Mouse (Mus musculus) lung, embryonic 16.5 days (tissue): ENCODE measurements around the gene Cacng2. TPM values are rescaled to one million over a fixed set of nuclear protein-coding genes. Genes with fewer than 3 reads are reported as not detected.

ENCODE experiments used
- ATAC-seq: fragments of 200-750 bp; cut with Nextera tagmentation; 2 replicates; pipeline ENCODE4 v1.8.0; 2017; ENCODE audit warnings: low read depth, mild to moderate bottlenecking, moderate library complexity
- H3K27ac ChIP-seq: fragments of 300-500 bp; sonication (generic); 2 replicates; pipeline ENCODE4 v1.5.1; 2014; ENCODE audit warnings: mild to moderate bottlenecking, control low read depth, low read length
- H3K27me3 ChIP-seq: fragments of 300-500 bp; sonication (generic); 2 replicates; pipeline ENCODE4 v1.6.1; 2014; ENCODE audit warnings: low read depth, low read length, mixed read lengths; ENCODE audit not compliant: control insufficient read depth, insufficient read depth
- H3K36me3 ChIP-seq: fragments of 300-500 bp; sonication (generic); 2 replicates; pipeline ENCODE4 v1.6.1; 2014; ENCODE audit warnings: low read length; ENCODE audit not compliant: control insufficient read depth, insufficient read depth
- H3K4me1 ChIP-seq: fragments of 300-500 bp; sonication (generic); replicated peaks from 2 replicates; pipeline ENCODE4 v1.6.1; 2014; ENCODE audit warnings: low read length, mixed read lengths; ENCODE audit not compliant: control insufficient read depth, insufficient read depth
- H3K4me2 ChIP-seq: fragments of 300-500 bp; sonication (generic); 2 replicates; pipeline ENCODE4 v1.6.1; 2014; ENCODE audit warnings: low read depth, low read length, control low read depth
- H3K4me3 ChIP-seq: fragments of 300-500 bp; sonication (generic); 2 replicates; pipeline ENCODE4 v1.5.1; 2014; ENCODE audit warnings: mild to moderate bottlenecking, low read length, control low read depth
- H3K9ac ChIP-seq: fragments of 300-500 bp; sonication (generic); 2 replicates; pipeline ENCODE4 v1.6.1; 2014; ENCODE audit warnings: low read length, control low read depth
- H3K9me3 ChIP-seq: fragments of 300-500 bp; sonication (generic); 2 replicates; pipeline ENCODE4 v1.6.1; 2016; ENCODE audit warnings: low read length; ENCODE audit not compliant: control insufficient read depth
- WGBS: fragments of 180-500 bp; shearing (Covaris S2); extraction: QIAGEN DNeasy Blood & Tissue Kit; methylation state at CpG from one replicate; pipeline ENCODE4 v1.1.7; 2014; 5-methylcytosine and 5-hydroxymethylcytosine counted together
- polyA plus RNA-seq: library from polyadenylated mRNA; unstranded; fragments of >200 nt; fragmentation: Nextera tagmentation; extraction: Ambion mirVana; gene quantifications from 2 replicates; pipeline ENCODE4 v1.2.1, GENCODE M21; 2015

Gene Cacng2
- 0.05 TPM in 1 of 2 replicates, not detected in the other for polyA plus RNA-seq

DNA sequence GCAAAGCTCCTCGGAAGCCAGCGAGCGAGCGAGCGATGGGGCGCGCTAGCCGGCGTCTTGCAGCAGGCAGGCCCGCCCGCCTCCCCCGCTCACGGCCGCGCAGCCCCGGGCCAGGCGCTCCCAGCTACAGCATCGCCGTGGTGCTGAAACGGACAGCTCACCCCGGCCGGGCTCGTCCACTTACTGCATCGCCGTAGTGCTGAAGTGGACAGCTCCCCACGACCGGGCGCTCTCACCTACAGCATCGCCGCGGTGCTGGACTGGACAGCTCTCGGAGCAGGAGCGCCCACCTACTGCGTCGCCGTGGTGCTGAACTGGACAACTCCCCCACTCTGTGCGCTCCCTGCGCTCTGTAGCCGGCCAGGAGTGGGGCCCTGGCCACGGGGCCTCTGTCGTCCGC lies at the start of gene Cacng2:
Cacng2 (minus strand) TSS at position 325 of the 400 bp plus-strand sequence.
- Histone ChIP-seq H3K27me3 (peaks cover 13% of the 10 kb centered on the region), H3K4me1 (0 out of 2 replicates have a peak, but pooled peaks cover 3% of the 10 kb centered on the region), H3K27ac (no peak within 1 kb of the TSS), H3K36me3 (no peaks in the 10 kb centered on the region), H3K4me3 (no peak within 1 kb of the TSS), H3K9ac (no peak within 1 kb of the TSS), H3K9me3 (no peaks in the 10 kb centered on the region), H3K4me2 (peak within 1 kb of the TSS; percentile 46)
- peak; percentile 99 for ATAC-seq
- whole genome bisulfite sequencing, result 0% methylated on average over 29 of the region's 42 CpGs

DNA sequence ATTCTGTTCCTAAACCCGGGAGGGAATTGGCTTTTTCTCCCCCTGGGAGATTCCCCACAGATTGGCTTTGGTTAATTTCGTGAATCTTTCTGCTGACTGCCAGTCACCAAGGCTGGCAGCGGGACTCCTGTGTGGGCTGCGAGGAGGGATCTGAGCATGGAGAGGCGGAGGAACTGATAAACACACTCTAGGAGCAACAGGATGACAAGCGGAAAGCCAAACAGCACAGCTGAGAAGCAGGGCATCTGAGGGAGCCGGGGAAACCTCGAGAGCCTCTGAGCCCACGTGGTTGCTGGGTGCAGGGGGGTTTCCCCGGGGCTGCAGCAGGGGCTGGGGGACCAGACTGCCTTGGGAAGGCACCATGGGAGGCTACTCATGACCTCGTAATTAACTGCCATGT lies 49.7 kb upstream of the Cacng2 start:
- Histone ChIP-seq H3K4me1 (peaks cover 7% of the 10 kb centered on the region), H3K9me3 (no peaks in the 10 kb centered on the region), H3K27me3 (no peaks in the 10 kb centered on the region), H3K4me3 (no peak overlapping the region), H3K36me3 (no peaks in the 10 kb centered on the region), H3K9ac (no peak overlapping the region), H3K4me2 (no peak overlapping the region), H3K27ac (no peak overlapping the region)
- ATAC-seq, result no peak
- 73% methylated on average over 11 of the region's 11 CpGs for WGBS

DNA sequence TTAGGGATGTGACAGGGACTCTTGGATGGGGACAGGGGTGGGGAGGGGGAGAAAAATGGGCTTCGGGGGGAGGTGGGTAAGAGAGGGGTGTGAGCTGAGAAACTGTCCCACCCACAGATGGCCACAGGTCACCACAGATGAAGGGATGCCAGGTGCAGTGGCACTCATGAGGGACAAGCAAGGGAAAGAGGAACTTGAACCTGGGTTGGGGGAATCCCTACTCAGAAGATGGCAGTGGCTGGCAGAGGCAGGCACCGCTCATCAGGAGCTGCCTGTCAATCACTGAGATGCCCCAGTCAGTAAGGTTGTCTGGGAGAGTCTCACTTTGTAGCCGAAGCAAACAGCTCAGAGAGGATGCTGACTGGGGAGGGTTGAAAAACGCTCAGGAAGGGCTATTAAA lies 45.5 kb upstream of the Cacng2 start:
- no peak overlapping the region for H3K27ac ChIP-seq
- peaks cover 4% of the 10 kb centered on the region; the same call in 1 of the 2 replicates for H3K36me3 ChIP-seq
- ATAC-seq, result no peak
- H3K27me3 ChIP-seq, result no peaks in the 10 kb centered on the region
- no peaks in the 10 kb centered on the region for H3K9me3 ChIP-seq
- H3K4me2 ChIP-seq, result no peak overlapping the region
- 74% methylated on average over 4 of the region's 4 CpGs for WGBS
- H3K4me1 ChIP-seq, result no peaks in the 10 kb centered on the region
- no peak overlapping the region for H3K4me3 ChIP-seq
- H3K9ac ChIP-seq, result no peak overlapping the region

DNA sequence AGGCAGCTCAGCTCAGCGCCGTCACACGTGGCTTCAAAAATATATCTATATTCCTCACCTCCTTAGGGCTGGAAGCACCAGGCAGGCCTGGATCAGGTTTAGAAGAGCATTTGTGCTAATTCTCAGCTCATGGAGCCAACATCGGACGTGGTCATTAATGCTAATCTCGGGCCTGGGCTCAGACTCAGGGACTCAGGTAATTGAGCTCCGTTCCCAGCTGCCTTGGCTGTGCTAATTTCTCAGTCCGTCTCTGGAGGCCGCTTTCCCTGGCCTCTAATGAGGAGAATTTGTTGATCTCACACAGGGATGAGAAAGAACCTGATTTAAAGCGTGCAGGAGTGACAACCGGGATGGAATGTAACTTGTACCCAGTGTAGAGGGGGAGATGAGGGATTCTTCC lies 44.6 kb upstream of the Cacng2 start:
- H3K9me3 ChIP-seq, result no peaks in the 10 kb centered on the region
- ATAC-seq, result no peak
- 86% methylated on average over 11 of the region's 11 CpGs for WGBS
- peaks cover 4% of the 10 kb centered on the region; the same call in 1 of the 2 replicates for H3K36me3 ChIP-seq
- no peaks in the 10 kb centered on the region for H3K27me3 ChIP-seq
- no peak overlapping the region for H3K4me2 ChIP-seq
- H3K4me1 ChIP-seq, result no peaks in the 10 kb centered on the region
- H3K9ac ChIP-seq, result no peak overlapping the region
- no peak overlapping the region for H3K27ac ChIP-seq
- no peak overlapping the region for H3K4me3 ChIP-seq

DNA sequence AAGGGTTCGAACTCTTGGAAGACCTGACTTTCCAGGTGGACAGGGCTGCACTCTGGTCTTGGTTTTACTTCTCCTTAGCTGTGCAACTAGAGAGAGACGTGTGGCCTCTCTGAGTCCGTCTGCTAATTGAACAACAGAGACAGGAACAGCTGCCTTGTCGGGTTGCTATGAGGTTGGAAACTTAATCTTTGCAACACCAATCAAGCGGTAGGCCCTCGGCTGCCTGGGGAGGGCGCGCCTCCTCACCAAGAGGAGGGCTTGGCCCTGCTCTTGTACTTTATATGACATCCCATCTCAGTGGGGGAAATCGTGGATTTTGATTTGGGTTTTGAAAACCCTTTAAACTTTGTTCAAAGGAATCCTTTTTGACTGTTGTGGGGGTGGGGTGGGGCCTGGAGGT lies 42.1 kb upstream of the Cacng2 start:
- Histone ChIP-seq H3K4me2 (no peak overlapping the region), H3K27me3 (no peaks in the 10 kb centered on the region), H3K36me3 (peaks cover 4% of the 10 kb centered on the region; the same call in 1 of the 2 replicates), H3K4me1 (no peaks in the 10 kb centered on the region), H3K9ac (no peak overlapping the region), H3K27ac (no peak overlapping the region), H3K4me3 (no peak overlapping the region), H3K9me3 (no peaks in the 10 kb centered on the region)
- WGBS, result 75% methylated on average over 9 of the region's 9 CpGs
- no peak for ATAC-seq

DNA sequence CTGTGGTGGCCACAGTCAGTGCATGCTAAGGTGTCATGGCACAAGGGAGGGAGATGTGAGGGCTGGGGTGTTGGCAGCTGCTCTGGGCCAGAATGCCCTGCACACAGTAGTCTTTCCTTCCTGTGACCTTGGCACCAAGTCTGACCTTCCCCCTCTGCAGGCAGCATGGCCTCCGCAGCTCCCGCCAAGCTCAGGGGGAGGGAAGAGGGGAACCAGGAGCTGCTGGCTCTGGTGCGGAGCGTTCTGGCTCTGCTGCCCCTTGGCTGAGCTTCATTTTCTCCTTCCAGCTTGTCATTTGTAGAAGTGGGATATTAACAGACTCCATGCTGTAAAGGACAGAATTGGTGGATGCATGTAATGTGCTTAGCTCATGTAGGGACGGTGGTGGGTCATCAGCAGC lies 38.5 kb upstream of the Cacng2 start:
- Histone ChIP-seq H3K4me3 (no peak overlapping the region), H3K27ac (no peak overlapping the region), H3K36me3 (no peaks in the 10 kb centered on the region), H3K9me3 (no peaks in the 10 kb centered on the region), H3K4me2 (no peak overlapping the region), H3K9ac (no peak overlapping the region), H3K27me3 (no peaks in the 10 kb centered on the region), H3K4me1 (no peaks in the 10 kb centered on the region)
- ATAC-seq, result no peak
- 64% methylated on average over 5 of the region's 5 CpGs for WGBS

DNA sequence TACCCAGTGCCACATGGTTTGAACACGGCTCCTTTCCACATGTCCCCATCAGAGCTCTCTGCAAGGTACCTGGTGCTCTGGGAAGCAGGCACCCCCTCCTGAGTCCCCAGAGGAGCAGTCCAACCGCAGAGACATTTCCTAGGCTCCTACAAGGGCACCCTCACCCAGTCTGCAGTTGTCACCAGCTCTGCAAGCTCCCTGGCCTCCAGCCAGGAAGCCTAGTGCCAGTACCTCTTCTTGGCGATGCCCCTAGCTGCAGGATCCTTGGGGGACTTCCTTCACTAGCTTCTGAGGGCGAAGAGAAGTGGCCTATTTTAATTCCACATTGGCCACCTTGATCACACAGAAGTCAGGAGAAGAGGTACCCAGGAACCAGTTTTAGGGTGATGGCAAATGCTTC lies 38.0 kb upstream of the Cacng2 start:
- Histone ChIP-seq H3K36me3 (no peaks in the 10 kb centered on the region), H3K4me3 (no peak overlapping the region), H3K4me1 (no peaks in the 10 kb centered on the region), H3K4me2 (no peak overlapping the region), H3K27me3 (no peaks in the 10 kb centered on the region), H3K9me3 (no peaks in the 10 kb centered on the region), H3K9ac (no peak overlapping the region), H3K27ac (no peak overlapping the region)
- WGBS, result 59% methylated on average over 4 of the region's 4 CpGs
- ATAC-seq, result no peak

DNA sequence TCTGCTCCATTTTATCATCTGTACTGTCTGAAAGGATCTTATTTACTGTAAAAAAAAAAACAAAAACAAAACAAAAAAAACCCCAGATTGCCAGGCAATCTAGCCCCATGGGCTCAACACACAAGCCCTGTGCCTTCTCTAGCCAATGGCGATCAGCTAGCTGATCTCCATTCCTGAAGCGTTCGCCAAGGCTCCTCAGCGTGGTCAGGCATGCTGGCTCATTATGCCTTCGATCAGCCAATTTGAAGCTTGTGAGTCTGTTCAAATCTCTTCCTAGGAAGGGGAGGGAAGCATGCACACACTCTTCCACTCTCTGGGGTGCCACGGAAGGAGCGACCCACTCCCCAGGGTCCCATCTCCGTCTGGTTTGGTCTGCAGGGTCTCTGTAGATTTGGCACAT lies 37.5 kb upstream of the Cacng2 start:
- H3K36me3 ChIP-seq, result no peaks in the 10 kb centered on the region
- no peak for ATAC-seq
- H3K9me3 ChIP-seq, result no peaks in the 10 kb centered on the region
- no peak overlapping the region for H3K4me2 ChIP-seq
- H3K9ac ChIP-seq, result no peak overlapping the region
- H3K4me3 ChIP-seq, result no peak overlapping the region
- no peaks in the 10 kb centered on the region for H3K27me3 ChIP-seq
- 76% methylated on average over 8 of the region's 8 CpGs for WGBS
- no peaks in the 10 kb centered on the region for H3K4me1 ChIP-seq
- no peak overlapping the region for H3K27ac ChIP-seq

DNA sequence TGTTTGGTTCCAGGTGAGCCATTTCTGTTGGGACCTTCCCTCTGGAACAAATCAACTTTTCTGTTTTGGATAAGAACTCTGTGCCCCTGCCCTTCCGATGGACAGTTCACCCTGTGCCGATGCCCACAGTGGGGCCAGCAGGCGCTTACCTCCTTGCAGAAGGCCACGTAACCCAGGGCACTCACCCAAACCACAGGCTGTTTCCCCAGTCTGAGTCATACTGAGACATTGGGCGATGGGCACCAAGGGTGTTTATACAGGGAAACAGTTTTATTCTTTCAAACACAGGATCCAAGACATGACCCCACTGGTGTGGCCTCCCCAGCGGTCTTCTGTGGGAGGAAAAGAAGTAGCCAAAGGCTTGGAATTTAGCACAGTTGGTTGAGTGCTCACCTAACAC lies 35.6 kb upstream of the Cacng2 start:
- H3K4me2 ChIP-seq, result no peak overlapping the region
- no peaks in the 10 kb centered on the region for H3K36me3 ChIP-seq
- no peaks in the 10 kb centered on the region for H3K27me3 ChIP-seq
- no peak overlapping the region for H3K27ac ChIP-seq
- no peaks in the 10 kb centered on the region for H3K4me1 ChIP-seq
- no peak overlapping the region for H3K4me3 ChIP-seq
- ATAC-seq, result no peak
- H3K9ac ChIP-seq, result no peak overlapping the region
- 77% methylated on average over 6 of the region's 6 CpGs for WGBS
- H3K9me3 ChIP-seq, result no peaks in the 10 kb centered on the region
